Mouse (Mus musculus) liver, embryonic 12.5 days (tissue): ENCODE measurements at regions not wholly inside any gene's neighbourhood (a gene's known extent, or its start where the extent isn't known, plus 50 kb on each side); places are given as distances from the start of the nearest gene placed in this dataset.

Experiments used
- ATAC-seq: fragments of 200-750 bp; cut with Nextera tagmentation; 2 replicates; pipeline ENCODE4 v1.8.0; 2017; ENCODE audit warnings: moderate number of reproducible peaks, mild to moderate bottlenecking, moderate library complexity
- H3K27ac ChIP-seq: fragments of 300-500 bp; sonication (generic); 2 replicates; pipeline ENCODE4 v1.5.1; 2016; ENCODE audit warnings: mild to moderate bottlenecking
- H3K27me3 ChIP-seq: fragments of 300-500 bp; sonication (generic); replicated peaks from 2 replicates; pipeline ENCODE4 v1.6.1; 2016; ENCODE audit warnings: mild to moderate bottlenecking, moderate library complexity
- H3K36me3 ChIP-seq: fragments of 300-500 bp; sonication (generic); 2 replicates; pipeline ENCODE4 v1.6.1; 2016; ENCODE audit warnings: mild to moderate bottlenecking, moderate library complexity
- H3K4me1 ChIP-seq: fragments of 300-500 bp; sonication (generic); 2 replicates; pipeline ENCODE4 v1.6.1; 2016
- H3K4me2 ChIP-seq: fragments of 300-500 bp; sonication (generic); 2 replicates; pipeline ENCODE4 v1.6.1; 2016; ENCODE audit warnings: mild to moderate bottlenecking, moderate library complexity
- H3K4me3 ChIP-seq: fragments of 300-500 bp; sonication (generic); 2 replicates; pipeline ENCODE4 v1.5.1; 2016; ENCODE audit warnings: mild to moderate bottlenecking, moderate library complexity
- H3K9ac ChIP-seq: fragments of 300-500 bp; sonication (generic); 2 replicates; pipeline ENCODE4 v1.6.1; 2016; ENCODE audit warnings: mild to moderate bottlenecking, moderate library complexity
- H3K9me3 ChIP-seq: fragments of 300-500 bp; sonication (generic); replicated peaks from 2 replicates; pipeline ENCODE4 v1.6.1; 2016; ENCODE audit warnings: mild to moderate bottlenecking, moderate library complexity
- WGBS: fragments of 180-500 bp; shearing (Covaris S2); methylation state at CpG from one replicate; pipeline ENCODE4 v1.1.7; 2016; ENCODE audit not compliant: insufficient replicate concordance; 5-methylcytosine and 5-hydroxymethylcytosine counted together

- no peak for ATAC-seq
- 33% methylated on average over 23 of the region's 23 CpGs for WGBS
- Histone ChIP-seq H3K27me3 (peaks cover 45% of the 10 kb centered on the region), H3K4me2 (no peak overlapping the region), H3K9ac (no peak overlapping the region), H3K4me1 (no peaks in the 10 kb centered on the region), H3K4me3 (no peak overlapping the region), H3K27ac (no peak overlapping the region), H3K9me3 (no peaks in the 10 kb centered on the region), H3K36me3 (no peaks in the 10 kb centered on the region)
These were observed 159.6 kb downstream of the Tex29 start for GRCm38 (mm10) chr8:11999736-12000458.

GRCm38 (mm10) chr8:12000459-12000789 is 160.2 kb downstream of the Tex29 start:
- no peaks in the 10 kb centered on the region for H3K4me1 ChIP-seq
- 34% methylated on average over 2 of the region's 2 CpGs for WGBS
- peaks cover 45% of the 10 kb centered on the region for H3K27me3 ChIP-seq

GRCm38 (mm10) chr8:12004241-12004640 is 164.0 kb downstream of the Tex29 start:
- no peaks in the 10 kb centered on the region for H3K36me3 ChIP-seq
- no peak overlapping the region for H3K4me3 ChIP-seq
- WGBS = 64% methylated on average over 7 of the region's 7 CpGs
- no peak overlapping the region for H3K9ac ChIP-seq
- H3K27ac ChIP-seq = no peak overlapping the region
- H3K27me3 ChIP-seq = peaks cover 17% of the 10 kb centered on the region
- H3K9me3 ChIP-seq = no peaks in the 10 kb centered on the region
- ATAC-seq = no peak
- no peak overlapping the region for H3K4me2 ChIP-seq
- no peaks in the 10 kb centered on the region for H3K4me1 ChIP-seq

More at GRCm38 (mm10) chr8:12000459-12000789, 160.2 kb downstream of the Tex29 start:
- Histone ChIP-seq H3K9me3 (no peaks in the 10 kb centered on the region), H3K4me2 (no peak overlapping the region), H3K9ac (no peak overlapping the region), H3K36me3 (no peaks in the 10 kb centered on the region), H3K4me3 (no peak overlapping the region), H3K27ac (no peak overlapping the region)
- no peak for ATAC-seq

GRCm38 (mm10) chr8:12012769-12013168 is 172.5 kb downstream of the Tex29 start:
- H3K4me3 ChIP-seq = no peak overlapping the region
- H3K9ac ChIP-seq = no peak overlapping the region
- 76% methylated on average over 3 of the region's 3 CpGs for WGBS
- H3K9me3 ChIP-seq = no peaks in the 10 kb centered on the region
- ATAC-seq = no peak
- no peaks in the 10 kb centered on the region for H3K4me1 ChIP-seq
- H3K27ac ChIP-seq = no peak overlapping the region
- no peak overlapping the region for H3K4me2 ChIP-seq
- H3K36me3 ChIP-seq = no peaks in the 10 kb centered on the region
- no peaks in the 10 kb centered on the region for H3K27me3 ChIP-seq

- Histone ChIP-seq H3K36me3 (no peaks in the 10 kb centered on the region), H3K4me2 (no peak overlapping the region), H3K9ac (no peak overlapping the region), H3K27ac (no peak overlapping the region), H3K27me3 (no peaks in the 10 kb centered on the region), H3K9me3 (no peaks in the 10 kb centered on the region), H3K4me3 (no peak overlapping the region), H3K4me1 (no peaks in the 10 kb centered on the region)
- WGBS = 56% methylated on average over 7 of the region's 7 CpGs
- no peak for ATAC-seq
These were observed 177.5 kb downstream of the Tex29 start for GRCm38 (mm10) chr8:12017750-12018149.

GRCm38 (mm10) chr8:12019272-12019671 is 179.0 kb downstream of the Tex29 start:
- no peaks in the 10 kb centered on the region for H3K36me3 ChIP-seq
- 82% methylated on average over 9 of the region's 9 CpGs for WGBS
- H3K27me3 ChIP-seq = no peaks in the 10 kb centered on the region
- H3K4me1 ChIP-seq = no peaks in the 10 kb centered on the region
- no peak overlapping the region for H3K27ac ChIP-seq
- no peak overlapping the region for H3K9ac ChIP-seq
- no peak for ATAC-seq
- H3K9me3 ChIP-seq = no peaks in the 10 kb centered on the region
- no peak overlapping the region for H3K4me3 ChIP-seq
- no peak overlapping the region for H3K4me2 ChIP-seq

- Histone ChIP-seq H3K27ac (no peak overlapping the region), H3K4me3 (no peak overlapping the region), H3K9me3 (no peaks in the 10 kb centered on the region), H3K4me2 (no peak overlapping the region), H3K36me3 (no peaks in the 10 kb centered on the region), H3K4me1 (no peaks in the 10 kb centered on the region), H3K9ac (no peak overlapping the region), H3K27me3 (no peaks in the 10 kb centered on the region)
- no peak for ATAC-seq
- WGBS = 65% methylated on average over 4 of the region's 4 CpGs
These were observed 183.6 kb downstream of the Tex29 start for GRCm38 (mm10) chr8:12023669-12024390.

GRCm38 (mm10) chr8:12030363-12031116 is 190.3 kb downstream of the Tex29 start:
- ATAC-seq = no peak
- no peaks in the 10 kb centered on the region for H3K36me3 ChIP-seq
- no peak overlapping the region for H3K4me2 ChIP-seq
- WGBS = 62% methylated on average over 22 of the region's 22 CpGs
- H3K27ac ChIP-seq = no peak overlapping the region
- H3K4me3 ChIP-seq = no peak overlapping the region
- no peaks in the 10 kb centered on the region for H3K4me1 ChIP-seq
- no peaks in the 10 kb centered on the region for H3K9me3 ChIP-seq
- no peaks in the 10 kb centered on the region; the same call in 1 of the 2 replicates for H3K27me3 ChIP-seq
- no peak overlapping the region for H3K9ac ChIP-seq

GRCm38 (mm10) chr8:12031796-12032195 is 191.5 kb downstream of the Tex29 start:
- Histone ChIP-seq H3K4me1 (no peaks in the 10 kb centered on the region), H3K4me2 (no peak overlapping the region), H3K27me3 (no peaks in the 10 kb centered on the region; the same call in 1 of the 2 replicates), H3K9ac (no peak overlapping the region), H3K27ac (no peak overlapping the region), H3K4me3 (no peak overlapping the region), H3K9me3 (no peaks in the 10 kb centered on the region), H3K36me3 (no peaks in the 10 kb centered on the region)
- 42% methylated on average over 3 of the region's 3 CpGs for WGBS
- no peak for ATAC-seq

GRCm38 (mm10) chr8:12032386-12032785 is 192.1 kb downstream of the Tex29 start:
- Histone ChIP-seq H3K4me1 (no peaks in the 10 kb centered on the region), H3K36me3 (no peaks in the 10 kb centered on the region), H3K4me2 (no peak overlapping the region), H3K9me3 (no peaks in the 10 kb centered on the region), H3K27ac (no peak overlapping the region), H3K27me3 (no peaks in the 10 kb centered on the region; the same call in 1 of the 2 replicates), H3K9ac (no peak overlapping the region), H3K4me3 (no peak overlapping the region)
- WGBS = 53% methylated on average over 3 of the region's 3 CpGs
- no peak for ATAC-seq

- no peaks in the 10 kb centered on the region for H3K36me3 ChIP-seq
- 53% methylated on average over 3 of the region's 3 CpGs for WGBS
- ATAC-seq = no peak
- no peaks in the 10 kb centered on the region; the same call in 1 of the 2 replicates for H3K27me3 ChIP-seq
- no peaks in the 10 kb centered on the region for H3K4me1 ChIP-seq
- no peaks in the 10 kb centered on the region for H3K9me3 ChIP-seq
- H3K4me3 ChIP-seq = no peak overlapping the region
- H3K9ac ChIP-seq = no peak overlapping the region
- no peak overlapping the region for H3K4me2 ChIP-seq
- H3K27ac ChIP-seq = no peak overlapping the region
These were observed 196.1 kb downstream of the Tex29 start for GRCm38 (mm10) chr8:12036349-12036748.

GRCm38 (mm10) chr8:12040924-12041323 is 200.7 kb downstream of the Tex29 start:
- no peaks in the 10 kb centered on the region for H3K27me3 ChIP-seq
- peak overlapping the region; percentile 7; the same call in 1 of the 2 replicates for H3K27ac ChIP-seq
- no peaks in the 10 kb centered on the region for H3K36me3 ChIP-seq
- H3K4me1 ChIP-seq = no peaks in the 10 kb centered on the region
- WGBS = 54% methylated on average over 3 of the region's 3 CpGs
- H3K4me2 ChIP-seq = 0 out of 2 replicates have a peak overlapping the region, but pooled peaks have one; percentile 8
- no peak overlapping the region for H3K9ac ChIP-seq
- no peaks in the 10 kb centered on the region for H3K9me3 ChIP-seq
- no peak overlapping the region for H3K4me3 ChIP-seq
- no peak for ATAC-seq
